Mouse (Mus musculus) CD4-positive, CD25-positive, alpha-beta regulatory T cell, adult 2 months (primary cell): ENCODE measurements around the gene Rab14.

Experiments
- DNase-seq: peaks from one replicate; pipeline ENCODE4 v3.0.0-alpha.2; 2012; ENCODE audit warnings: low read depth, low spot score

The Rab14 gene

GRCm38 (mm10) chr2:35199971-35200897 is 686 bp downstream of the Rab14 start:
- DNase-seq: peak; percentile 49

DNA sequence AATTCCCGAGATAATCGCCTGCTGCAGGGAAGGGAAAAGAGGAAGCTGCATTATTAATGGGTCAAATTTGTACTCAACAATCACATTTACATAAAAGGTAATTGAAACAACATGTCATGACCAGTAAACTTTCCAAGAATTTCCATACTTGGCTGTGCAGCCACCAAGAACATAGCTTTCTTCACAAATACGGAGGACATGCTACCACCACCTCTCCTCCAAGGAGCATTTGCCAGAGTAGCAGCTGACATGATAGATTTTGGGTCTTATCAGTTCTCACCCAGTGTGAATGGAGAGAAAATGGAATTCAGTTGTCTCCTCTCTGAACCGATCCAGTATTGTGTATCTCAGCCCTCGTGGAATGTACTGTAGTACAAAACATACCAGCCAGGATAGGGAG is 1.4 kb downstream of the Rab14 start:
- DNase-seq: no peak

- DNase-seq: no peak
These were observed 5.0 kb downstream of the Rab14 start for GRCm38 (mm10) chr2:35195626-35196544.

GRCm38 (mm10) chr2:35193976-35194375 is 6.9 kb downstream of the Rab14 start:
- no peak for DNase-seq

GRCm38 (mm10) chr2:35188929-35189328 is 12.0 kb downstream of the Rab14 start:
- no peak for DNase-seq

GRCm38 (mm10) chr2:35183115-35183673 is 17.7 kb downstream of the Rab14 start:
- no peak for DNase-seq

DNA sequence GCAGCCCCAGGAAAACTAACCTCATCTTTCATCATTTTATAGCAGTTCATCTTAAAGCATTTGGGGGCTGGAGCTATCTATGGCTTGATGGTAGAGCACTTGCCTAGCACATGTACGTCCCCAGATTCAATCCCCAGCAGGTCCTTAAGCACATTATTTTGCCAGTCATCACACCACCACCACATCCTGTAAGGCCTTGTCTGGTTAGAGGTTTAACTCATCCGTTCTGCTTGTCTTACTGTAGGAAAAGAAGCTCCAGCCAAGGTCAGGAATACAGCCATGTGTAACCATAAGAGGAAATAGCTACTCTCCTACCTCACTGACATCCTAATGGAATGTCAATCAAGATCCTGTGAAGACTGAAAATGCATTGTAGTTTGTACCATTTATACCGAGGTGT is 22.8 kb downstream of the Rab14 start:
- DNase-seq: no peak

DNA sequence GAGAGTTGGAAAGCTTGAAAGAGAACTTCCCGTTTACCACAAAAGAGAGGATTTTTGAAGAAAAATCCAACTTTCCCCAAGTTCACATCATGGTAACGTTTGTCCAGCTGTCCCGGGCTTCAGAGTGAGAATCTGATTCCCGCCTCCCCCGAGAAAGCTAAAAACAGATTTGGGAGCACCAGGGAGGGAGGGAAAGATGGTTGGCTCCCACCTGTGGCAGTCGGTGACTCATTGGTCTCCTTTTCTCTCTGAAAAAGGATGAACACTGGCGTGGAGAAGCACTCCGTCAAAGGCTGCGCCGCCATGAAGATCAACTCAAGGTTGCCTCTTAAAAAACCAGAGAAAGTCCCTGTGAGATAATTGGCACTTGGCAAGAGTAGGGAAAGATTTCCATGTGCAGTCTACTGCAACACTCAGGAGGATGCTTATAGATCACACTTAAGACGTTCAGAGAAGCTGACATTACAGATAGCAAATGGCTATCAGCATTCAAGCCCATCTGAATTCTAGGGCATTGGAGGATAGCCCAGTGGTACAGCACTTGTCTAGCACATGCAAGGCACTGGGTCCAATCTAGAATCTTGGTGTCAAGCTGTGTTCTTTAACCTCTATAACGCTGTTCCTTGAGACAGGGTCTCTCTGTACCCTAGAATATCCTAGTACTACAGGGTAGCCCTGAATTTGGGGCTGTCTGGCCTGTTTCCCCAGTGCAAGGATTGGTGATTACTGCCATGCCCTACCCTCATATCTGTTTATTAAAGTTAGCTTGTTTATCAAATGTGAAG is 25.4 kb downstream of the Rab14 start:
- no peak for DNase-seq

- DNase-seq: peak; percentile 9
These were observed 26.8 kb downstream of the Rab14 start for GRCm38 (mm10) chr2:35174100-35174499.

DNA sequence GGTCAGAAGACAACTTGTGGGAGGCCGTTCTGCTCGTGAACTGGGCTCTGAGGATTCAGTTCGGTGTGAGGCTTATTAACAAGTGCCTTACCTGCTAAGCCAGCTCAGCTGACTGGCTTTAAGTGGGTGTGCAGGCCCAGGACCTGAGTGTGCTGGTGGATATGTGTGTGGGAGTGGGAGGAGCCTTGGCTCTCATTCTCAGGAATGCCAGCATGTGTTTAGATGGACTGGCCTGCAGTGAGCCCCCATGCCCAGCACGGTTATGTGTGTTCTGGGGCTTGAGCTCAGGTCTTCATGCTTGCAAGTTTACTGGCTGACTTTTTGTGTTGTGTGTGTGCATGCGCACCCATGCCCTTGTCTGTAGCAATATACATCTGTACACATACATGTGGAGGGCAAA is 27.3 kb downstream of the Rab14 start:
- DNase-seq: no peak

DNA sequence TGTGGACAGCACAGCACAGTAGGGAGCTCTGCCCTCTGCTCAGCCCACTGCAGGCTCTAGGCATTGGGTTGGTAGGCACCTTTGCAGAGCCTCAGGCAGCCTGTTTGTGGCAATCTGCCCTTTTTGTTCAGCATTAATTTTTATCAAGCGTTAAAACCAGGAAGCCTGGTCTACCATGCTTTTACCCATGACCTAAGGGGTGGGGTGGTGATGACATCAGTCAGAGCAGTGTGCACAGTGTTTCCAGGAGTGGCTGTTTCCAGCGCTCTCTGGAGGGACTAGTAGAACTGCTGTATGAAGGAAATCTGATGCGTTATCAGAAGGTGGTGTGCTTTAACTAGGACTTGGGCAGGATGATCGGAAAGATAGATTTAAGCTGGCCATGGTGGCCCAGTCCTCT is 28.7 kb downstream of the Rab14 start:
- DNase-seq: no peak

DNA sequence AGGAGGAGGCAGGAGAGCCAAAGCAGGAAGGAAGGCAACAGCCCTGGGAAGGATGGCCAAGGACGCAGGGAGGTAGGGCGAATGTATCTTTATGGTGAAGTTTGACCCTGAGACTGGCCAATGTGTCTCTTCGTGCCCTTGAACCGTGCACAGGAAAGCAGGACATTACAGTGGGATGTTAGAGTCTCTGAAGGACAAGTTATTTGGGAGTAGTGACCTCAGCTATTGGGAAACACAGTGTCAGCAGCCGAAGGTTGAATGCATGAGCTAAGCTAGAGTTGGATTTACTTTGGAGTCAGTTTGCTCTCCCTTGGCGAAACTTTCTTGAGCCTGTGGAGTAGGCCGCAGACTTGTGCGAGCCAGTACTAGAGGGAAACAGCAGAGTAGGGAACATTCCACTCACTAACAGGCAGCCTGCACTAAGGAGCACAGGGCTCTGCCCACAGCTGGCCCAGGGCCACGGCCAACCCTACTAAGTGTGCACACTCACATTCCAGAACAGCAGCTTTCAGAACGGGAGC is 29.5 kb downstream of the Rab14 start:
- no peak for DNase-seq

GRCm38 (mm10) chr2:35169452-35169851 is 31.5 kb downstream of the Rab14 start:
- DNase-seq: no peak

DNA sequence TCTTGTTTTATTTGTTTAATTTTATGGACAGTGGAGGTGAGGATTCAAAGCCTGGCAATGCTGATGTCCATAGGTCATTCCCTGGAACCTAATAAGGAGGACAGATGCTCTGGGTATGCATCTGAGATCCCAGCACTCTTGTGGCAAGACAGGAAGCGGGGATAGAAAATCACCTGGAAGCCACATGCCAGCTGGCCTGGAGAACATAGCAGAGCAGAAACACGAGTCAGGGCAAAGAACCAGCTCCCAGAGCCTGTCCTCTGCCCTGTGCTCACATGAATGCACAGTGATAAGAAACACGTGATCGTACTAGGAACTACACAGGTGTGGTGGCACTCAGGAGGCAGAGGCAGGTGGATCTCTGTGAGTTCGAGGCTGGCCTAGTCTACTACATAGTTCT is 34.1 kb downstream of the Rab14 start:
- DNase-seq: no peak

DNA sequence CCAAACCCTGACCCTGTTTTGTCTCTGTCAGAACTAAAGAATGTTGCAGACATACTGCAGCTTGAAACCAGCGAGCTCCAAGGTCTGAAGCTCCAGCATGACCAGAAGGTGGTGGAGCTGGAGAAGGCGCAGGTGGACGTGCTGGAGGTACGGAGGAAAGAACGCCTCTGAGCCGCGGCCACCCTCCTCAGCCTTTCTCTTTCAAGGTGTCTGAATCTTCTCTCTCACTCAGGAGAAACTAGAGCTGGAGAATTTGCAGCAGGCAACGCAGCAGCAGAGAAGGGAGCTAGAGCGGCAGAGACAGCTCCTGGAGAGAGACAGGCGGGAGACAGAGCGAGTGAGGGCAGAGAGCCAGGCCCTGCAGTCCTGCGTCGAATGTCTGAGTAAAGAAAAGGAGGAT is 35.5 kb downstream of the Rab14 start:
- no peak for DNase-seq

DNA sequence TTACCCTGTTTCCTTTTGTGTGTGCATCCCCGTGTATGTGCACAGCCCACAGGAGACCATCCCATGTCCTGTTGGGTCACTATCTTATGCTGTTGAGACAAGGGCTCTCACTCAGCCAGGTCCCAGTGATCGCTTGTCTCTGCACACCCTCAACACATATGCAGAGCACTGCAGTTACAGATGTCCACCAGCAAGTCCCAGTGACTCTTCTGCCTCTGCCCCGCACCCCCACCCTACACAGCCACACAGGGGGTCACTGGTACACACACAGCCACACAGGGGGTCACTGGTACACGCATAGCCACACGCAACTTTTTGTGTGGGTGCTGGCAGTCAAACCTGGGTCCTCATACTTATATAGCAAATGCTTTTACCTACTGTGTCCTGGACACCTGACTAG is 37.5 kb downstream of the Rab14 start:
- DNase-seq: no peak

GRCm38 (mm10) chr2:35161846-35162488 is 39.0 kb downstream of the Rab14 start:
- DNase-seq: no peak

DNA sequence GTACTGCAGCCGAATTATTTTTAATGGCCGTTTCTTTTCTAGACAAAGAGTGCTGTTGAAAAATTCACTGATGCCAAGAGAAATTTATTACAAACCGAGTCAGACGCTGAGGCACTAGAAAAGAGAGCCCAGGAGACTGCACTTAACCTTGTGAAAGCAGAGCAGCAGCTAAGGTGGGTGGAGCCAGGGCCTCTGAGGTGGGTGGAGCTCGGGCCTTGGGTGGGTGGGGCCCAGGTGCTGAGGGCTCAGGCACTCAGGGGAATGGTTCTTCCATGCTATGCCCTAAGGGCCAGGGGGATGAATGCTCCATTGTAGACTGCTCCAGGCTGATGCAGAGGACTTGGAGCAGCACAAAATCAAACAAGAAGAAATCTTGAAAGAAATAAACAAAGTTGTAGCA is 40.7 kb downstream of the Rab14 start:
- DNase-seq: peak; percentile 35

DNA sequence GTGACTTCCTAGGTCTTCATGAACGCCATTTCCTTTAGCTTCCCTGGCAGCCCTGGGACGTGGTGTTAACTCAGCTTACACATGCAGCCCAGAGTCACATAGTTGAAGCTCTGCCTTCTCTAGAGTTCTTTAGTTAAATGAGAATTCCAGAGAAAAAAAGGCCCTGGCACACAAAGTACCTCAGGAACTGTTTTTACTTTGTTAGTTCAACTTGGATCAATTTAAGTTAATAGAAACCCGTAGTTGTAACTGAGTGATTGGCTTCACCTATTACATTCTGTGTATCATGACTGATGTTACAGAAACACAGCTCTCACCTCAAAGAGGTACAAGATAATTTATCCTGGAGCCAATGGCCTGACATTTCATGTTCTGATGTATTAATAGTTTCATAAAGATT is 42.6 kb downstream of the Rab14 start:
- no peak for DNase-seq

- DNase-seq: no peak
These were observed 43.1 kb downstream of the Rab14 start for GRCm38 (mm10) chr2:35157836-35158235.

GRCm38 (mm10) chr2:35156985-35157384 is 43.9 kb downstream of the Rab14 start:
- no peak for DNase-seq
